Mouse (Mus musculus): ENCODE measurements at regions not wholly inside any gene's neighbourhood (a gene's known extent, or its start where the extent isn't known, plus 50 kb on each side); places are given as distances from the start of the nearest gene placed in this dataset.

DNA sequence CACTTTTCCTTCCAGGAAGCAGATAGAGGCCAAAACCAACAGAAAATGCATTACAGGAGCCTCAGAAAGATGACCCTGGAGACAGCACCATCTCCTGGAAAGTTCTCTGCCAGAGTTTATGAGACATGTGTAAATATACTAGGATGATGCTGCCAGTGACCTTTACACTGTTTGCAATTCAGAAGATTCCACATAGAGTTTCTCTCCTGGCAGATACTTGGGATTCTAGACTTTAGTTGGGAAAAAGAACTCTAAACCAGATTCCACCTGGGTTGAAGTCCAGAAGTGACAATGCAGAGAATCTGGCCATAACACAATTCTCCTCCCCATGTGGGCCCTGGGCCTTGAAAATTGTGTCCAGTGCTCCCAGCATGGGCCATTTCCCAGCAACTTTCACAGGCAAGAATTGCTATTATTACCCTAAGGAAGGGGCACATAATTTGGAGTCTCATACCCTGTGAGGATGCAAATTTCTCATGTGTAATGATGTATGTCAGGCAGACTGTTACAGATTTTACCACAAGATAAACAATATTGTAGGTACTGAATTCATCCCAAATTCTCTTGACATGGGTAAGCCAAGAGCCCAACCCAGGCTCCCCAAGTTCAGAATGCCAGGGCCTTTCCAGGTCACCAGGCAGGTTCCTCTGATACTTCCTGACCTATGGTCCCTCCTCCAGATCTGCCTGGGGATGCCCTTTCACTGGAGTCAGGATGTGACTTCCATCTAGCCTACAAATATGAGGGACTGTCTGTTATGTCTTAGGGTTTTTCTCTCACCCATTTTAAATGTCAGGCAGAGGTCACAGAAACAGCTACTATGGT is 218.2 kb upstream of the Trib2 start:
- no peak for ATAC-seq (ENCODE audit: poor library complexity, severe bottlenecking)

DNA sequence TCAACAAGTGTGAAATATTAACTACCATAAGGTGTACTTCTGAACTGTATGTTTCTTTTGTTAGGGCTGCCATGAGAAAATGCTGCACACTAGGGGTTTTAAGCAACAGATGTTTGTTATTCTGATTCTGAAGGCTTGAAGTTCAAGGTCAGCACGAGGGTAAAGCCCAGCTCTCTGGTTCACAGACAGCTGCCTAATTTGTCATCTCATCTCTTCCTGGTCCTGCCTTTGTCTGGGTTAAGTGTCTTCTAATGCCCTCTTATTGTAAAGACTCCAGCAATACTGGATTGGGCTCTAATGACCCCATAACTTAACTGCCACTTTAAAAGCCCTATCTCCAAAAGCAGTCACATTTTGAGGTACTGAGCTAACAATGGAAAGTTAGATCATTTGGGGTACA is 209.9 kb upstream of the Trib2 start:
- ATAC-seq (ENCODE audit: poor library complexity, severe bottlenecking) = no peak

DNA sequence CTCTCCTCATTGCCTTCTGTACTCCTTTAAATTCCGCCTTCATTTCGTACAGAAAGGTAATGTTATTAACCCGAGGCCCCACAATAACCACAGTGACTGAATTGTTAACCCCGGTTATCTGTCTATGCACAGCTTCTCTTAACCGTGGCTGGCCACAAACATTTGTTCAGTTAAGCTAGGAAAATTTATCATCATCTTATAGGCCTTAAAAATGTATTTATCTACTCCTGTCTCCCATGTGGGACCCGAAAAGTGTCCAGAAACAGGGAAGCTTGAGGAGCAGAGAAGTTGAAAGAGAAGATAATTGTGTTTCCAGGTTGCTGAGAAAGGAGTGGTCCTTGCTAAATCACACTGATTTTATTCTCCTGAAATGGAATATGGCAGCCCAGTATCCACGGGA is 206.6 kb upstream of the Trib2 start:
- ATAC-seq (ENCODE audit: poor library complexity, severe bottlenecking) = no peak

DNA sequence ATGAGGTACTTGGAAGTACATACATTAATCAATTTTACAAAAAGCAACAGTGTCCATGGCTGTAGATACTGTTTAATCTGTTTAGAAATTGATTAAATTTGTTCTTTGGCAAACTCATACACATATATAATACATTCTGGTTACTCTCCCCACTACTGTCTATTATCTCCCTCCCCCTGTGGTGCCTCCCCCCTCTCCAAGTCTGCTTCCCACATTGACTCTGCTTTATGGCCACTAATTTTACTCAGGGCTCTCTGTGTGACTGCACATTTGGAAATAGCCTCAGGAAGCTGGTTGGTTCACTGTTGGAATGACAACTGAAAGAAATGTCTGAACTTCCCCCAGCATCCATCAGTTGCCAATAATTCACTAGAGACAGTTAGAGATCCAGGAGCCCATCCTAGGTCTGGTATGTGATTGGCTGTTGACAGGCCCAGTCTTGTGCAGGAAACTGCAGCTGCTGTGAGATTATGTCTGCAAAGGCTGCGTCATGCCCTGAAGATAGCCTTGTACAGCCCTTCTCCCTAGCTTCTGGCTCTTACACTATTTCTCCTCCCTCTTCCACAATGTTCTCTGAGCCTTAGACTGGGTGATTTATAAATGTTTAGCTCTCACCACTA is 204.6 kb upstream of the Trib2 start:
- no peak for ATAC-seq (ENCODE audit: poor library complexity, severe bottlenecking)

DNA sequence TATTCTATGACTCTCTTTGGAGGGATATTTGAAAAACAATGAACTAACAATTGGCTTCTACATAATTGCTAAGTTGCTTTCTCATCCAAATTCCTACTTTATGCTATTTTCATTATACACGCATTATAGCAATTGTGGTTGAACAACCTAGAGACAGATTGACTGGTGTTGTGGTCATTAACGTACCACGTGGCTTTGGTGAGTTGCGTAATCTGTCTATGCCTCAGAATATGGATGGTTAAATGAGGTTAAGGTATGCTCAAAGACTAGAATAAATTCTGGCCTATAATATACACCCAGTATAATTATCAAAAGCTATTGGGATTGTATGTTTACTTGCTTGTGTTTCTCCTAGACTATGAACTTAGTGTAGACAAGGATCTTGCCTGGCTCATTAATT is 201.5 kb upstream of the Trib2 start:
- no peak for ATAC-seq (ENCODE audit: poor library complexity, severe bottlenecking)

DNA sequence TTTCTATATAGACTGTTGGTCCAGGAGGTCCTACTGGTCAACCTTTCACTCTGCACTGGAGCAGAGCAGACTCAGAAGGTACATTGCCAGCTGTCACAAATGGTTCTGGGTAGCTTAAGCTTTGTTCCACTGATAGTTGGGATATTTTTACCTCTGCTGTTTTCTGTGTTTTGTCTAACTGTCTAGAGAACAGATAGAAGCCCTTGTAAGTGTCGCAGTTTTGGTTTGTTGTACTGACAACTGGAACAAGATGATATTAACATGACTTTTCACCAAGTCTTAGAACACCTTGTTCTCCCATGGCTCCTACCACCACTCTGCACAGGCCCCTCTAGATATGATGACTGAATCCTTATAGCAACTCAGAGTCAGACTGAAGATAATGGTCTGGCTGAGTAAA is 199.9 kb upstream of the Trib2 start:
- ATAC-seq (ENCODE audit: poor library complexity, severe bottlenecking) = no peak

DNA sequence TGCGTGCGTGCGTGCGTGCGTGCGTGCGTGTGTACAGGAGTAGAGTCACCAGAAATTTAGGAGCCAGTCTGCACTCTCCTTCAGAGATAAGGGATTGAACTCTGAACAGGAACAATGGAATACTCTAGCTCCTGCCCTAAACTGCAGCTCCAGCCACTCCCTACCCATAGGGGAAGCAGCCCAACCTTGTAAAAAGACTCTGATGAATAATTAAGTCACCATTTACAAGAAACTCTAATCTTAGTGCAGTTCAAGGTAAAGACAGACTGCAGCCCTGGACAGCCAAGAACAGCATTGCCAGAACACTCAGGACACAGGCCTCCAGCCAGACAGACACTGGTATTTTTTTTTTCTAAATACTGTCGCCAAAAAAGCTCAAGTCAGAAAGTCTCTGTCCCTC is 198.9 kb upstream of the Trib2 start:
- ATAC-seq (ENCODE audit: poor library complexity, severe bottlenecking) = no peak

DNA sequence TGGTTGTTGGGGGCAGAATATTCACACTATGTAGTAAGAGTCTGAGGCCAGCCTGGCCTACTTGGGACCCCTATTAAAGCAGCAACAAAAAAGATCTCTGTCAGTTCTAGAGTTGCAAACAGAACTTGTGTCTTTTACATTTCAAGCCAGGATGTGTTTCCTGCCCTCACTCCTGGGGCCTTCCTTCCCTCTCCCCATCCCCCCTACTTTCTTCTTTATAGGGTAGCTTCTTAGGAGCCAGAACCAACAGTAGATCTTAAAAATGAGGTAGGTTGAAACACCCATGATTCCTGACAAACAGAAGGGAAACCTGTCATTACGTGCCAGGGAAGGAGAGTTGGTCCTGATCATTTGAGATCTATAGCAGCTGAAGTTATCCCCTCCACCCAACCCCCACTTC is 198.0 kb upstream of the Trib2 start:
- no peak for ATAC-seq (ENCODE audit: poor library complexity, severe bottlenecking)

DNA sequence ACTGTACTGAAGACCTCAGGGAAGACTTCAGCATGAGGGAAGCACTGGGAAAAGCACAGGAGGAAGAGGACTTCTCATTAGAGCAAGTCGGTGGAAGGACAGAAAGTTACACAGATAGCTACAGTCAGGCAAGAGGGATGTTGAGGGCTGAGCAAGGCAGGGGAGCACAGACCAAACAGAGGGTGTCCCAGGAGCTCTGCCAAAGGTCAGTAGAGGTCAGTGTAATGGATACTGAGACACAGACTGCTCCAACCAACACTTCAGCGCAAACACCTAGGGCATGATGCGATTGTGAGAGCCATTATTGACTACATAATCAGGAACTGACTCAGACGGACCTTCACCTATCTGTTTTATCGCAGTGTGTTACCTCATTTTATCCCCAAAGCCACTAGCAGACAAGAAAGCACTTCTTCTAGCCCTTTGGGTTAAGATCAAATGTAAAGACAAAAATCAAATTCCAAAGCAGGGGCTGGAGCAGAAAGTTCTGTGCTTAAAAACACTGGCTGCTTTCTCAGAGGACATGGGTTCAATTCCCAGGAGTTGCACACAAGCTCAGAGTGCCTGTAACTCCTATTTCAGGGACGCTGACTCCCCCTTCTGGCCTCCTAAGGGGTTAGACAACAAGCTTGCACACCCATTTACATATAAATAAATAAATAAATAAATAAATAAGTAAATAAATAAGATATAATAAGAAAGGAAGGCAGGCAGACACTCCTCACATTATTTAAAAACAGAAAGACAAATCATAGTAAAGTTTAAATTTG is 197.3 kb upstream of the Trib2 start:
- ATAC-seq (ENCODE audit: poor library complexity, severe bottlenecking) = no peak

DNA sequence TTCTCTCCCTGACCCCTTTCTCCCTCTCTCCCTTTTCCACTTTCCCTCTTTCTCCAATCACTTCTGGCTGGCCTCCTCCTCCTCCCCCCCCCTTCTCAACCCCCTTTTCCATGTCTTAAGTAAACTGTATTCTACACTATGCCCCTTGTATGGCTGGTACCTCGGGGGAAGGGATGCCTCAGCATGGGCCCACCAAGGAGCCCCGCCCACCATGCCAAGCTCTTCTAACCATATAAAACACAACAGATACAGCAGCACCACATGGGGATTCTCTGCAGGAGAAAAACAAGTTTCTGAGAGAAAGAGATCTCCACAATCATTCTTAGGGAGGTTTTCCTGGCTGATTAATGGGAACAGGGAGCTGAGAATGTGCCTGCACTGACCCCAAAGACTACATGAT is 196.6 kb upstream of the Trib2 start:
- ATAC-seq (ENCODE audit: poor library complexity, severe bottlenecking) = no peak

DNA sequence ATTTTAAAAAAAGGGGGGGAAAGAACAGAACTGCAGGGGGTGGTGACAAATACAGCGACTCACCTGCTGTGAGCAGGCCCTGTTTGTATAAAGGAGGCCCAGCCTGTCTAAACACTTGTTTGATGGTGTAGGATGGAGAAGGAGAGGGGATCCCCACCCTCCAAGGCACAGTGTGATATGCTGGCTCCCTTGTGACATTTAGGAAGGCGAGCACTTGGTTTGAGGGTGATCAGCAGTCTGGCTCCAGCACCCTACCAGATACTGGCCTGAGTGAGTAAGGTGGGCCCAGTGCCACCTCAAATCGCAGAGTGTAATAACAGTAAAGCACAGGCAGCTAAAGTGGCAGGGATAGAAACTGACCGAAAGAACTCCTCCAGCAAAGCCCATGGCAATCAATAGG is 195.4 kb upstream of the Trib2 start:
- ATAC-seq (ENCODE audit: poor library complexity, severe bottlenecking) = no peak

DNA sequence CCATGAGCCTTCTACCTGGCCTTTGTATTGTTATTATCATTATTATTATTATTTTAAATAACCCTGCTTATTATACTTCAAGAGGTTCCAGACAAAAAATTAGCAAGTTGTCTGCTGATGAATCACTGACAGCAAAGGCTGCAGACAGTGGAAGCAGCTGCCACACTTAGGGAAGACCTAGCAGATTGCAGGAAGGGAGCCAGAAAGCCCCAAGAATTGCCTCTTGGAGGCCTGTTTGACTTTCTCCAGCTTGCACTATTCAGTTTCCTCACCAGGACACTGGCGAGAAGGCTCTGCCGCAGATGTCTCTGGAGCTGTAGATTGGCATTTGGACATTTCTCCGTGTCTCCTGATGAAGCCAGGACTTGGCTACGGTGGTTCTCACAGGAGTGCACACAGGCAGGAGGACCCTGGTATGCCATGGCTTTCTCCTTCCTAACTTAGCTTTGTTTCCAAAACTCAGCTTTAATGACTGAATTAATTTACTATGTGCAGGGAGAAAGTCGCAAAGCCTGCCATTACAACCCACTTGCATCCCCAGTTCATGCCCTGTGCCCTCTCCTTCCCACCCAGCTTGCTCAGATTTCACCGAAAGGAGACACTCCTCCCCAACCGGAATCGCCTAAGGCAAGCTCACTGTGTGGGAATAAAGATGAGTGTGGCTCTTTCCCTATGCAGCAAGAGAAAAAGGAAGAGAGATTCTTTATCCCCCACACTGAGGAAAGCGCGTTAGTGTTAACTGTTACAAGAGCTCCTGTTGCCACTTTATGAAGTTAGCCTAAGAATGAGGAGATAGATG is 193.3 kb upstream of the Trib2 start:
- ATAC-seq (ENCODE audit: poor library complexity, severe bottlenecking) = no peak

DNA sequence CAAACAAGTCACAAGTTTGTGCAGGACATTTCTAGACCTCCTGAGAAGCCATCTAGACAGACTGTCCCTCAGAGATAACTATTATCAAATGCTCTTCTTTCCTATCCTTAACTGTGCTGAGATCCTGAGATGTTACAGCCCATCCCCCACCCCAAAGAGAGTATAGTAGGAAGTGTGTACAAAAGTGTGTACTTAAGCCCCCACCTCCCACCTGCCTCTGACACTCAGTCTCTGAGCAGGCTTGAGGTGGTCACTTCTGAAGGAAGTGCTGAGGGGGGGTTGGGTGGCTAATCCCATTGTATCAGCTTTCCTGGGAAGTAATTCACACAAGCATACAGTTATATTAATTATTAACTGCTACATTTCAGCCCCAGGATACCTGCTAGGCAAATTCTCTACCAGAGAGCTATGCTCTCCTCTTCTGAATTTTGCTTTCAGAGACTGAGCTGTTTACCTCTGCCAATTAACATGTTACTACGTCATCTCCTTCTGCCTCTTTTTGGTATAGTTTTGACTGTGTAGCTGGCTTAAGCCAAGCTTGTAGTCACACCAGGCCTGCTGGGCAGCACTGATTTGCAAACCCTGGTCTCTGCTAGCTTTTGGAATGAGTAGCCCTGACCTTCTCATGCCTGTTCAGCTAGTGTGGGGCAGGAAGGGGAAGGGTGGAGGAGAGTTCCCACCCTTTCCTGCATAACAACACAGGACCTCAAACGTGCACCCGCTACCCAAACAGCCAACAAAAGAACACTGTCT is 192.2 kb upstream of the Trib2 start:
- peak; percentile 46 for ATAC-seq (ENCODE audit: poor library complexity, severe bottlenecking)

DNA sequence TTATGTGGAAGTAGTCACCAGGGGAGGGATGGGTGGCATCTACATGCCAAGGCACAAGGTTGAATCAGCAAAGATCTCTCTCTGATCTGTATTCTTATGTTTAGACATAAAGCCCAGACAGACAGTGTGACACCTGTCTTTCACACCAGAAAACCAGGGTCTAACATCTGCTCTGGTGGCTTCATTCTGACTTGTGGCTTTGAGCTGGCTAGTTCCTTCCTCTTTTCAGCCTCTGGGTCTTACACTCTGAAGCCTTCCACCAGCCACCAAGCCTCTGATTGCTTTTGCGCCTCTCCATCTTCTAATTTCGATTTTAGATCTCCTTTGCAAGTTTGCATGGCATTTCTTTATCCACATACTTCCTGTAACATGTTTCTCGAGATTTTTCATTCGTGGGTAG is 191.5 kb upstream of the Trib2 start:
- peak; percentile 80 for ATAC-seq (ENCODE audit: poor library complexity, severe bottlenecking)

DNA sequence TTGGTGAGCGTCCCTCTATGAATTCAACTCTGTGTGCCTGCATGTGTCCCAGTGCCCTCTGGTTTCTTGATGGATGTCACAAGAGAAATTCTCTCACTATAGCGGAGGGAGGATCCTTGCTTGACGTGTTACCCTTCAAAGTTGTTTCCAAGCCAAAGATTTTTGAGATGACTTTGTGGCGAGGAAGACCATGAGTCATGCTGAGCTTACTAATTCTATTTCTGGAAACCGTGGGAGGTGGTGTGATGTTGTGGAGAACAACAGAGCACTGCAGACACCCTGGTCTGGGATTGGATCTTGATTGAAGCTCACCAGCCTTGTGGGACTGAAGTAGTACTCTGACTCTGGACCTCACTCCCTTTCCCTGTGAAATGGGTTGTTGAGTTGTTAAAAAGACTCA is 190.0 kb upstream of the Trib2 start:
- ATAC-seq (ENCODE audit: poor library complexity, severe bottlenecking) = 0 out of 2 replicates have a peak, but pooled peaks have one; percentile 4

DNA sequence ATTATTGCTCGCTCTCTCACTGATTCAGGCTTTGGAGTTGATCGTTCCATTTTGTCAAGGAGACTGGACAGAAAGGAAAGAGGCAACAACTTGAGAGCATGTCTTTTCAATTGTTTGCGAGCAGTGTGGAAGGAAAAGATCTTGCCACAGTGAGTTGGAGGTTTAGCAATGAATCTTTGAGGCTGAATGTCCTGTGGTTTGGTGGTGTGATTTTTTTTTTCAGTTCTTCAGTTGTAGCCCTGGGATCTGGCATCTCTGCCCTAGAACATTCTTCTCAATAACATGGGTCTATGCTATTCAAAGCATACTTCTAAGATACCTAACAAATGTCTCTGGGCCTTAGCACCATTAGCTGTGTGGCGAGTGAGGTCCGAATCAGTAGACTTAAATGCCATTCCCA is 189.6 kb upstream of the Trib2 start:
- ATAC-seq (ENCODE audit: poor library complexity, severe bottlenecking) = no peak

DNA sequence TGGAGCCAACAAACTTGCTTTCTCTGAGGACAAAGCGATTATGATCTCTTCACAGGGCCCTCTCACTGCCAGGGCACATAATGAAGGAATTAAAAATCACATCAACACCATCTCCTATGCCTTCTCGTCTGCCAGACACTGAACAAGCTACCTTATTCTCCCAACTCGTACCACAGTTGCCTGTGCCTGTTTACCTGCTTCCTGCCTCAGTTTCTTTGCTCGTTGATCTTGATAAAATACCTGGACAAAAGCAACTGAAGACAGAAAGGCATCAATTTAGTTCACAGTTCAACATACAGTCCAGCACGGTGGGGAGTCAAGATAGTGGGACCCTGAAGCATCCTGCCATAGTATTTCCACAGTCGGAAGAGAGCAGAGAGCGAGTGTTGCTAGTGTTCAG is 185.1 kb upstream of the Trib2 start:
- no peak for ATAC-seq (ENCODE audit: poor library complexity, severe bottlenecking)

DNA sequence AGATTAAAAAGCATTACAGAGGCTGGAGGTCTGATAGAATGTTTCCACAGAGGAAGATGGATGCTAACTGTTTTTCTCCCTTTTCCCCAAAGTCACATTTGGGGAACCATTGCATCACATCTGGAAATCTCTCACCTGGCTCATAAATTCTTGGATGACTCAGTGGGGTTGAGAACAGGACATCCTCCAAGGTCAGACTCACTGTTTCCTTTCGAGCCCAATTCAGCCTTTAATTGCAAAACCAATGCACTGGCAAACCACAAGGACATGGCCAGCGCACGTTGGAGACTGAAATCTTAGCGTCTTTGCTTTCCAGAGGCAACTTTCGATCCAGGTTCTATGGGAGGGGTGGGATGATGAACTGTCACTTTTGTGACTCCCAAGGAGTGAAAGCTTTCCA is 184.5 kb upstream of the Trib2 start:
- no peak for ATAC-seq (ENCODE audit: poor library complexity, severe bottlenecking)

DNA sequence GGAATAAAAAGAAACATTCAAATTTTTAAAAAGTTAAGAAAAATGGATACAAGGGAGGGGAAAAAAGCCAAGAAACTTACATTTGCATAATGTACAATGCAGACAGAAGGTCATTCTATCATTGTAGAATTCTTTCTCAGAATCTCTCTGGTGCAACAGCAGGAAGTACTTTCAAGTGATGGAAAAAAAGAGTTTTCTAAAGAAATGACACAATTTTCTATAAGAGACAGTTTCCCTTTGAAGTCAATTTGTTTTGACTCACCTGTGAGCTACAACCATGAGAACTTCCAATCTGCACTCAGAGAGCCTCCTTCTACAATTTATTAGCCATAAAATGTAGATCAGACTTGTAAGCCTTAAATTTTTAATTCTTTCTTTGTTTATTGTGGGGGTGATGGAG is 181.6 kb upstream of the Trib2 start:
- no peak for ATAC-seq (ENCODE audit: poor library complexity, severe bottlenecking)

DNA sequence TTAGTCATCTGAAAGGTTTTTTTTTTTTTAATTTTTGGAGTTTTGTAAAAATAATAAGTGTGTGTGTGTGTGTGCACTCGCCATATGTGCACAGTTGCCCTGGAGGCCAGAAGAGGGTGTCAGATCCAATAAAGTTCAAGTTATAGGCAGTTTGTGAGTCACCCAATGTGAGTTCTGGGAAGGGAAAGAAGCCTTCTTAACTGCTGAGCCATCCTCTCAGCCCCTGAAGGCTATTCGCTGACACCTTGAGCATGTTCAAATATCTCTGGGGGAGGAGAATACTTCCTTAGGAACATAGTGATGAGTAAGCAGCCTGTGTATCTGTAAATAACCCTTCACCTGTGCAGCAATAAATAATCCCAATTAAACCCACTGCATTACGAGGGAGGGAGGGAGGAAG is 177.1 kb upstream of the Trib2 start:
- ATAC-seq (ENCODE audit: poor library complexity, severe bottlenecking) = no peak
